Mouse (Mus musculus) hindbrain, embryonic 12.5 days (tissue): ENCODE data around the gene Pgp. TPM values are rescaled to one million over a fixed set of nuclear protein-coding genes. Genes with fewer than 3 reads are reported as not detected.
"Not testable (repeated sequence)": the region's sequence is repeated elsewhere in the genome, so short reads cannot be mapped to it uniquely, and the experiment has no call there.

ENCODE experiments used
- ATAC-seq: fragments of 200-750 bp; cut with Nextera tagmentation; 2 replicates; pipeline ENCODE4 v1.8.0; 2017; ENCODE audit warnings: moderate TSS enrichment; ENCODE audit not compliant: low FRiP score
- H3K27ac ChIP-seq: fragments of 300-500 bp; sonication (generic); 2 replicates; pipeline ENCODE4 v1.5.1; 2016; ENCODE audit warnings: mild to moderate bottlenecking
- H3K27me3 ChIP-seq: fragments of 300-500 bp; sonication (generic); 2 replicates; pipeline ENCODE4 v1.6.1; 2016; ENCODE audit warnings: mild to moderate bottlenecking
- H3K36me3 ChIP-seq: fragments of 300-500 bp; sonication (generic); 2 replicates; pipeline ENCODE4 v1.6.1; 2016; ENCODE audit warnings: mild to moderate bottlenecking
- H3K4me1 ChIP-seq: fragments of 300-500 bp; sonication (generic); 2 replicates; pipeline ENCODE4 v1.6.1; 2016
- H3K4me2 ChIP-seq: fragments of 300-500 bp; sonication (generic); replicated peaks from 2 replicates; pipeline ENCODE4 v1.6.1; 2016; ENCODE audit warnings: mild to moderate bottlenecking
- H3K4me3 ChIP-seq: fragments of 300-500 bp; sonication (generic); 2 replicates; pipeline ENCODE4 v1.5.1; 2016; ENCODE audit warnings: mild to moderate bottlenecking
- H3K9ac ChIP-seq: fragments of 300-500 bp; sonication (generic); 2 replicates; pipeline ENCODE4 v1.6.1; 2016; ENCODE audit warnings: mild to moderate bottlenecking, moderate library complexity
- H3K9me3 ChIP-seq: fragments of 300-500 bp; sonication (generic); replicated peaks from 2 replicates; pipeline ENCODE4 v1.6.1; 2016; ENCODE audit warnings: mild to moderate bottlenecking
- WGBS: fragments of 180-500 bp; shearing (Covaris S2); methylation state at CpG from one replicate; pipeline ENCODE4 v1.1.7; 2016; 5-methylcytosine and 5-hydroxymethylcytosine counted together
- polyA plus RNA-seq: library from polyadenylated mRNA; unstranded; fragments of >200 nt; fragmentation: Nextera tagmentation; extraction: Ambion mirVana; gene quantifications from 2 replicates; pipeline ENCODE4 v1.2.1, GENCODE M21; 2016

Gene Pgp
- polyA plus RNA-seq, result 52.5 and 57.3 TPM in 2 replicates

GRCm38 (mm10) chr17:24469910-24470602 lies at the start of gene Pgp, which contains the start of gene E4f1:
Gene Pgp, plus strand, starts transcription at chr17:24470392.
Gene E4f1, minus strand, starts transcription at chr17:24470313.
- H3K9me3 ChIP-seq, result no peaks in the 10 kb centered on the region
- peaks cover 19% of the 10 kb centered on the region for H3K36me3 ChIP-seq
- peak; percentile 98 for ATAC-seq
- peak within 1 kb of the TSS; percentile 93 for H3K4me2 ChIP-seq
- H3K4me1 ChIP-seq, result peaks cover 35% of the 10 kb centered on the region
- under 1% methylated on average over 58 of the region's 75 CpGs for WGBS
- no peaks in the 10 kb centered on the region for H3K27me3 ChIP-seq
- H3K27ac ChIP-seq, result peak within 1 kb of the TSS; percentile 88
- H3K9ac ChIP-seq, result peak within 1 kb of the TSS; percentile 91
- peak within 1 kb of the TSS; percentile 90 for H3K4me3 ChIP-seq

- H3K4me3 ChIP-seq, result no peak overlapping the region
- peaks cover 72% of the 10 kb centered on the region for H3K36me3 ChIP-seq
Measured at GRCm38 (mm10) chr17:24423114-24423513, 47.1 kb upstream of the Pgp start.

GRCm38 (mm10) chr17:24424489-24424888 lies 45.7 kb upstream of the Pgp start:
- H3K4me2 ChIP-seq, result no peak overlapping the region
- H3K9ac ChIP-seq, result no peak overlapping the region
- no peak for ATAC-seq
- 94% methylated on average over 5 of the region's 5 CpGs for WGBS
- H3K27me3 ChIP-seq, result no peaks in the 10 kb centered on the region
- H3K9me3 ChIP-seq, result no peaks in the 10 kb centered on the region
- no peak overlapping the region for H3K27ac ChIP-seq
- no peak overlapping the region for H3K4me3 ChIP-seq
- H3K36me3 ChIP-seq, result peaks cover 58% of the 10 kb centered on the region
- H3K4me1 ChIP-seq, result peaks cover 4% of the 10 kb centered on the region

More at GRCm38 (mm10) chr17:24423114-24423513, 47.1 kb upstream of the Pgp start:
- no peaks in the 10 kb centered on the region for H3K9me3 ChIP-seq
- no peak for ATAC-seq
- no peaks in the 10 kb centered on the region for H3K27me3 ChIP-seq
- WGBS, result 94% methylated on average over 4 of the region's 4 CpGs
- H3K4me1 ChIP-seq, result peaks cover 4% of the 10 kb centered on the region
- H3K4me2 ChIP-seq, result no peak overlapping the region
- no peak overlapping the region for H3K9ac ChIP-seq
- H3K27ac ChIP-seq, result no peak overlapping the region

- H3K4me1 ChIP-seq, H3K9me3 ChIP-seq, H3K27ac ChIP-seq, H3K27me3 ChIP-seq, ATAC-seq, H3K4me2 ChIP-seq, H3K9ac ChIP-seq, H3K4me3 ChIP-seq: not testable (repeated sequence)
- H3K36me3 ChIP-seq, result peaks cover 49% of the 10 kb centered on the region
- 92% methylated on average over 6 of the region's 8 CpGs for WGBS
Measured at GRCm38 (mm10) chr17:24425326-24425725, 44.9 kb upstream of the Pgp start.

GRCm38 (mm10) chr17:24425905-24426304 lies 44.3 kb upstream of the Pgp start:
- Histone ChIP-seq H3K4me3 (0 out of 2 replicates have a peak overlapping the region, but pooled peaks have one; percentile 68), H3K27ac (peak overlapping the region; percentile 93), H3K4me2 (no peak overlapping the region), H3K27me3 (no peaks in the 10 kb centered on the region), H3K9ac (no peak overlapping the region), H3K4me1 (peaks cover 4% of the 10 kb centered on the region), H3K36me3 (peaks cover 46% of the 10 kb centered on the region), H3K9me3 (no peaks in the 10 kb centered on the region)
- ATAC-seq, result no peak
- 95% methylated on average over 7 of the region's 7 CpGs for WGBS

- Histone ChIP-seq H3K9me3 (no peaks in the 10 kb centered on the region), H3K4me3 (peak within 1 kb of the TSS; percentile 68), H3K4me2 (peak within 1 kb of the TSS; percentile 59), H3K27ac (peak within 1 kb of the TSS; percentile 93), H3K4me1 (peaks cover 4% of the 10 kb centered on the region), H3K27me3 (no peaks in the 10 kb centered on the region), H3K9ac (peak within 1 kb of the TSS; percentile 83), H3K36me3 (peaks cover 39% of the 10 kb centered on the region)
- WGBS, result under 1% methylated on average over 48 of the region's 48 CpGs
- peak; percentile 96 for ATAC-seq
Measured at GRCm38 (mm10) chr17:24426471-24427169, 43.6 kb upstream of the Pgp start, which contains the start of gene Eci1. Gene Eci1, plus strand, starts transcription at chr17:24426641.

- no peak for ATAC-seq
- peak overlapping the region; percentile 93; the same call in 1 of the 2 replicates for H3K27ac ChIP-seq
Measured at GRCm38 (mm10) chr17:24427170-24427557, 43.0 kb upstream of the Pgp start.

GRCm38 (mm10) chr17:24429201-24429983 lies 40.8 kb upstream of the Pgp start:
- Histone ChIP-seq H3K27me3 (no peaks in the 10 kb centered on the region), H3K27ac (no peak overlapping the region), H3K9ac (no peak overlapping the region), H3K4me3 (no peak overlapping the region), H3K9me3 (no peaks in the 10 kb centered on the region), H3K4me1 (peaks cover 4% of the 10 kb centered on the region), H3K4me2 (no peak overlapping the region), H3K36me3 (peaks cover 15% of the 10 kb centered on the region)
- 86% methylated on average over 14 of the region's 14 CpGs for WGBS
- no peak for ATAC-seq

More at GRCm38 (mm10) chr17:24427170-24427557, 43.0 kb upstream of the Pgp start:
- H3K4me1 ChIP-seq, result peaks cover 4% of the 10 kb centered on the region
- peak overlapping the region; percentile 83 for H3K9ac ChIP-seq
- 6% methylated on average over 8 of the region's 8 CpGs for whole genome bisulfite sequencing
- H3K36me3 ChIP-seq, result peaks cover 33% of the 10 kb centered on the region
- peak overlapping the region; percentile 59 for H3K4me2 ChIP-seq
- H3K4me3 ChIP-seq, result peak overlapping the region; percentile 68
- H3K9me3 ChIP-seq, result no peaks in the 10 kb centered on the region
- no peaks in the 10 kb centered on the region for H3K27me3 ChIP-seq

GRCm38 (mm10) chr17:24437016-24437415 lies 33.2 kb upstream of the Pgp start:
- Histone ChIP-seq H3K9ac (no peak overlapping the region), H3K36me3 (peaks cover 46% of the 10 kb centered on the region), H3K4me1 (no peaks in the 10 kb centered on the region), H3K9me3 (no peaks in the 10 kb centered on the region), H3K4me3 (no peak overlapping the region), H3K4me2 (no peak overlapping the region), H3K27me3 (no peaks in the 10 kb centered on the region), H3K27ac (no peak overlapping the region)
- WGBS, result 77% methylated on average over 5 of the region's 5 CpGs
- no peak for ATAC-seq

GRCm38 (mm10) chr17:24440377-24440776 lies 29.8 kb upstream of the Pgp start:
- Histone ChIP-seq H3K36me3 (peaks cover 69% of the 10 kb centered on the region), H3K27ac (no peak overlapping the region), H3K27me3 (no peaks in the 10 kb centered on the region), H3K4me3 (no peak overlapping the region), H3K9ac (no peak overlapping the region), H3K4me2 (no peak overlapping the region), H3K9me3 (no peaks in the 10 kb centered on the region), H3K4me1 (no peaks in the 10 kb centered on the region)
- no peak for ATAC-seq
- 87% methylated on average over 8 of the region's 8 CpGs for WGBS

- no peak for ATAC-seq
- Histone ChIP-seq H3K4me1 (no peaks in the 10 kb centered on the region), H3K4me3 (no peak overlapping the region), H3K36me3 (peaks cover 77% of the 10 kb centered on the region), H3K9me3 (no peaks in the 10 kb centered on the region), H3K4me2 (no peak overlapping the region), H3K9ac (no peak overlapping the region), H3K27ac (no peak overlapping the region), H3K27me3 (no peaks in the 10 kb centered on the region)
- WGBS, result 44% methylated on average over 2 of the region's 2 CpGs
Measured at GRCm38 (mm10) chr17:24441148-24441547, 29.0 kb upstream of the Pgp start.

- Histone ChIP-seq H3K36me3 (peaks cover 87% of the 10 kb centered on the region), H3K4me1 (no peaks in the 10 kb centered on the region), H3K9ac (no peak overlapping the region), H3K27me3 (no peaks in the 10 kb centered on the region), H3K9me3 (no peaks in the 10 kb centered on the region), H3K27ac (no peak overlapping the region), H3K4me3 (no peak overlapping the region), H3K4me2 (no peak overlapping the region)
- WGBS, result 92% methylated on average over 14 of the region's 14 CpGs
- ATAC-seq, result no peak
Measured at GRCm38 (mm10) chr17:24442107-24442506, 28.1 kb upstream of the Pgp start.
